Mouse (Mus musculus) intestine, embryonic 14.5 days (tissue): ENCODE measurements around the gene Dtd1. TPM values are rescaled to one million over a fixed set of nuclear protein-coding genes. Genes with fewer than 3 reads are reported as not detected.
"Not testable (repeated sequence)": the region's sequence is repeated elsewhere in the genome, so short reads cannot be mapped to it uniquely, and the experiment has no call there.

Experiments
- ATAC-seq: fragments of 200-750 bp; cut with Nextera tagmentation; replicated peaks from 2 replicates; pipeline ENCODE4 v1.8.0; 2017; ENCODE audit warnings: low read depth, moderate number of reproducible peaks, moderate TSS enrichment, moderate library complexity; ENCODE audit not compliant: low FRiP score, low TSS enrichment
- DNase-seq: peaks from one replicate; pipeline ENCODE4 v3.0.0-alpha.2; 2018; ENCODE audit warnings: low spot score
- H3K27ac ChIP-seq: fragments of 300-500 bp; sonication (generic); 2 replicates; pipeline ENCODE4 v1.5.1; 2014; ENCODE audit warnings: low read depth, mild to moderate bottlenecking, control low read depth
- H3K27me3 ChIP-seq: fragments of 300-500 bp; sonication (generic); replicated peaks from 2 replicates; pipeline ENCODE4 v1.6.1; 2014; ENCODE audit warnings: low read length, control low read depth; ENCODE audit not compliant: control insufficient read depth, insufficient read depth
- H3K36me3 ChIP-seq: fragments of 300-500 bp; sonication (generic); 2 replicates; pipeline ENCODE4 v1.6.1; 2014; ENCODE audit warnings: low read length, control low read depth; ENCODE audit not compliant: control insufficient read depth, insufficient read depth
- H3K4me1 ChIP-seq: fragments of 300-500 bp; sonication (generic); replicated peaks from 2 replicates; pipeline ENCODE4 v1.6.1; 2014; ENCODE audit warnings: low read length, control low read depth, mixed read lengths; ENCODE audit not compliant: control insufficient read depth, insufficient read depth
- H3K4me2 ChIP-seq: fragments of 300-500 bp; sonication (generic); 2 replicates; pipeline ENCODE4 v1.6.1; 2014; ENCODE audit warnings: low read length
- H3K4me3 ChIP-seq: fragments of 300-500 bp; sonication (generic); 2 replicates; pipeline ENCODE4 v1.5.1; 2014; ENCODE audit warnings: low read depth, low read length, control low read depth, mixed read lengths
- H3K9ac ChIP-seq: fragments of 300-500 bp; sonication (generic); 2 replicates; pipeline ENCODE4 v1.6.1; 2014; ENCODE audit warnings: mild to moderate bottlenecking, low read length
- H3K9me3 ChIP-seq: fragments of 300-500 bp; sonication (generic); 2 replicates; pipeline ENCODE4 v1.6.1; 2016; ENCODE audit warnings: low read length, control low read depth; ENCODE audit not compliant: control insufficient read depth
- WGBS: fragments of 180-500 bp; shearing (Covaris S2); extraction: QIAGEN DNeasy Blood & Tissue Kit; methylation state at CpG from one replicate; pipeline ENCODE4 v1.1.7; 2014; 5-methylcytosine and 5-hydroxymethylcytosine counted together
- polyA plus RNA-seq: library from polyadenylated mRNA; unstranded; fragments of >200 nt; fragmentation: Nextera tagmentation; extraction: Ambion mirVana; gene quantifications from 2 replicates; pipeline ENCODE4 v1.2.1, GENCODE M21; 2014

Dtd1 gene
- 47.8 and 53.5 TPM in 2 replicates for polyA plus RNA-seq

GRCm38 (mm10) chr2:144599831-144600687 is at the start of gene Dtd1:
Dtd1 (plus strand) TSS chr2:144599897.
- no peaks in the 10 kb centered on the region for H3K27me3 ChIP-seq
- H3K9me3 ChIP-seq = no peaks in the 10 kb centered on the region
- ATAC-seq = peak; percentile 95
- peak within 1 kb of the TSS; percentile 85 for H3K9ac ChIP-seq
- DNase-seq = peak; percentile 89
- H3K27ac ChIP-seq = peak within 1 kb of the TSS; percentile 54; the same call in 1 of the 2 replicates
- 2% methylated on average over 50 of the region's 50 CpGs for WGBS
- H3K36me3 ChIP-seq = peaks cover 6% of the 10 kb centered on the region; the same call in 1 of the 2 replicates
- H3K4me3 ChIP-seq = peak within 1 kb of the TSS; percentile 67
- H3K4me1 ChIP-seq = no peaks in the 10 kb centered on the region
- peak within 1 kb of the TSS; percentile 78 for H3K4me2 ChIP-seq

GRCm38 (mm10) chr2:144550529-144550928 is 49.2 kb upstream of the Dtd1 start, which contains the start of gene Rbbp9:
Rbbp9 (minus strand) TSS chr2:144550869.
- H3K4me1 ChIP-seq = 0 out of 2 replicates have a peak, but pooled peaks cover 6% of the 10 kb centered on the region
- H3K9ac ChIP-seq = peak within 1 kb of the TSS; percentile 81
- peaks cover 26% of the 10 kb centered on the region for H3K36me3 ChIP-seq
- peak within 1 kb of the TSS; percentile 56 for H3K4me2 ChIP-seq
- no peaks in the 10 kb centered on the region for H3K27me3 ChIP-seq
- DNase-seq (peak; percentile 86), ATAC-seq (peak; percentile 91)
- peak within 1 kb of the TSS; percentile 80 for H3K27ac ChIP-seq
- WGBS = under 1% methylated on average over 17 of the region's 17 CpGs
- H3K4me3 ChIP-seq = peak within 1 kb of the TSS; percentile 83
- no peaks in the 10 kb centered on the region for H3K9me3 ChIP-seq

GRCm38 (mm10) chr2:144553905-144554304 is 45.8 kb upstream of the Dtd1 start:
- DNase-seq = no peak
- ATAC-seq = no peak
- no peak overlapping the region for H3K27ac ChIP-seq
- no peaks in the 10 kb centered on the region for H3K27me3 ChIP-seq
- H3K4me1 ChIP-seq = peaks cover 11% of the 10 kb centered on the region; the same call in 1 of the 2 replicates
- H3K9ac ChIP-seq = no peak overlapping the region
- no peak overlapping the region for H3K4me2 ChIP-seq
- H3K36me3 ChIP-seq = no peaks in the 10 kb centered on the region
- no peak overlapping the region for H3K4me3 ChIP-seq
- H3K9me3 ChIP-seq = no peaks in the 10 kb centered on the region
- 89% methylated on average over 3 of the region's 3 CpGs for WGBS

- H3K4me1 ChIP-seq = peaks cover 8% of the 10 kb centered on the region; the same call in 1 of the 2 replicates
- ATAC-seq = peak; percentile 20; the same call in 1 of the 2 replicates
- peaks cover 13% of the 10 kb centered on the region for H3K36me3 ChIP-seq
- H3K9me3 ChIP-seq = no peaks in the 10 kb centered on the region
- peak overlapping the region; percentile 49 for H3K9ac ChIP-seq
- DNase-seq = no peak
- 4% methylated on average over 14 of the region's 14 CpGs for WGBS
- H3K4me2 ChIP-seq = peak overlapping the region; percentile 64
- peak overlapping the region; percentile 55 for H3K4me3 ChIP-seq
- no peaks in the 10 kb centered on the region for H3K27me3 ChIP-seq
- H3K27ac ChIP-seq = peak overlapping the region; percentile 88
These were observed 44.3 kb upstream of the Dtd1 start for GRCm38 (mm10) chr2:144555286-144555819.

- H3K4me3 ChIP-seq = peak within 1 kb of the TSS; percentile 55
- no peaks in the 10 kb centered on the region for H3K27me3 ChIP-seq
- DNase-seq (peak; percentile 98), ATAC-seq (peak; percentile 99)
- no peaks in the 10 kb centered on the region for H3K9me3 ChIP-seq
- peak within 1 kb of the TSS; percentile 49 for H3K9ac ChIP-seq
- WGBS = under 1% methylated on average over 44 of the region's 44 CpGs
- peak within 1 kb of the TSS; percentile 80 for H3K4me2 ChIP-seq
- peaks cover 13% of the 10 kb centered on the region for H3K36me3 ChIP-seq
- peaks cover 8% of the 10 kb centered on the region; the same call in 1 of the 2 replicates for H3K4me1 ChIP-seq
- peak within 1 kb of the TSS; percentile 88 for H3K27ac ChIP-seq
These were observed 43.7 kb upstream of the Dtd1 start, which contains the start of gene Sec23b for GRCm38 (mm10) chr2:144555820-144556552. Sec23b (plus strand) TSS chr2:144556229.

- Histone ChIP-seq H3K36me3 (peaks cover 60% of the 10 kb centered on the region), H3K9me3 (no peaks in the 10 kb centered on the region), H3K4me2 (no peak overlapping the region), H3K9ac (no peak overlapping the region), H3K27me3 (no peaks in the 10 kb centered on the region), H3K4me3 (no peak overlapping the region), H3K27ac (no peak overlapping the region), H3K4me1 (no peaks in the 10 kb centered on the region)
- ATAC-seq = no peak
- DNase-seq = no peak
- 81% methylated on average over 4 of the region's 4 CpGs for WGBS
These were observed 11.0 kb upstream of the Dtd1 start for GRCm38 (mm10) chr2:144588723-144589122.

- H3K27me3 ChIP-seq, H3K9ac ChIP-seq, H3K27ac ChIP-seq, H3K4me2 ChIP-seq, ATAC-seq, DNase-seq, H3K4me1 ChIP-seq, H3K9me3 ChIP-seq, H3K4me3 ChIP-seq: not testable (repeated sequence)
- whole genome bisulfite sequencing = 64% methylated on average over 8 of the region's 8 CpGs
- H3K36me3 ChIP-seq = peaks cover 28% of the 10 kb centered on the region
These were observed 6.7 kb upstream of the Dtd1 start for GRCm38 (mm10) chr2:144593036-144593435.

GRCm38 (mm10) chr2:144593951-144594651 is 5.6 kb upstream of the Dtd1 start, which contains the start of gene Smim26:
Smim26 (plus strand) TSS chr2:144594054.
- peak within 1 kb of the TSS; percentile 77 for H3K4me2 ChIP-seq
- 1% methylated on average over 31 of the region's 31 CpGs for WGBS
- no peak within 1 kb of the TSS for H3K27ac ChIP-seq
- ATAC-seq (peak; percentile 94), DNase-seq (peak; percentile 87)
- H3K36me3 ChIP-seq = peaks cover 18% of the 10 kb centered on the region
- no peaks in the 10 kb centered on the region for H3K9me3 ChIP-seq
- H3K27me3 ChIP-seq = no peaks in the 10 kb centered on the region
- H3K4me1 ChIP-seq = no peaks in the 10 kb centered on the region
- H3K4me3 ChIP-seq = peak within 1 kb of the TSS; percentile 78
- H3K9ac ChIP-seq = peak within 1 kb of the TSS; percentile 64
